Mouse (Mus musculus): ENCODE measurements around the gene Arhgef5. TPM values are rescaled to one million over a fixed set of nuclear protein-coding genes. Genes with fewer than 3 reads are reported as not detected.
A peak's percentile ranks its signal among the peaks of the same experiment; 100 is the strongest.
"Not testable (repeated sequence)": the region's sequence is repeated elsewhere in the genome, so short reads cannot be mapped to it uniquely, and the experiment has no call there.

The Arhgef5 gene
- 1 to 10 TPM; 4.6 to 4.9 TPM for total RNA-seq (2021)
- long read RNA-seq, full-length matches to known transcripts = 1 of 2 reads
- long read RNA-seq, partial matches to known transcripts = 1 of 2 reads
- long read RNA-seq, other reads (novel, unspliced or antisense) = 0 of 2 reads

GRCm38 (mm10) chr6:43265363-43266041 lies at the start of gene Arhgef5:
Gene Arhgef5, plus strand, starts transcription at chr6:43265582.
- peak in 1 of 2 experiments; percentile 21 for DNase-seq (ENCODE audit: low spot score in 2 of 2)

GRCm38 (mm10) chr6:43231255-43231654 lies 34.1 kb upstream of the Arhgef5 start, which contains the start of gene Olfr47:
Gene Olfr47, plus strand, starts transcription at chr6:43231529.
- DNase-seq (ENCODE audit: low spot score in 2 of 2) = not testable (repeated sequence)

- DNase-seq (ENCODE audit: low spot score in 2 of 2) = no peak
Observed at GRCm38 (mm10) chr6:43242061-43242460, 23.3 kb upstream of the Arhgef5 start.

- DNase-seq (ENCODE audit: low spot score in 2 of 2) = no peak
Observed at GRCm38 (mm10) chr6:43247396-43247795, 18.0 kb upstream of the Arhgef5 start.

- no peak for DNase-seq (ENCODE audit: low spot score in 2 of 2)
Observed at GRCm38 (mm10) chr6:43252994-43253393, 12.4 kb upstream of the Arhgef5 start.

GRCm38 (mm10) chr6:43254193-43254926 lies 11.0 kb upstream of the Arhgef5 start:
- no peak for DNase-seq (ENCODE audit: low spot score in 2 of 2)

GRCm38 (mm10) chr6:43260756-43261155 lies 4.6 kb upstream of the Arhgef5 start:
- DNase-seq (ENCODE audit: low spot score in 2 of 2) = no peak

- DNase-seq (ENCODE audit: low spot score in 2 of 2) = no peak
Observed at GRCm38 (mm10) chr6:43266356-43266755, 974 bp downstream of the Arhgef5 start.

GRCm38 (mm10) chr6:43272597-43272996 lies 7.2 kb downstream of the Arhgef5 start:
- DNase-seq (ENCODE audit: low spot score in 2 of 2) = no peak

- DNase-seq (ENCODE audit: low spot score in 2 of 2) = no peak
Observed at GRCm38 (mm10) chr6:43274123-43274522, 8.7 kb downstream of the Arhgef5 start.

GRCm38 (mm10) chr6:43278247-43278646 lies 12.9 kb downstream of the Arhgef5 start:
- no peak for DNase-seq (ENCODE audit: low spot score in 2 of 2)

- DNase-seq (ENCODE audit: low spot score in 2 of 2) = no peak
Observed at GRCm38 (mm10) chr6:43280481-43280880, 15.1 kb downstream of the Arhgef5 start.

GRCm38 (mm10) chr6:43292041-43292440 lies 26.7 kb downstream of the Arhgef5 start:
- no peak for DNase-seq (ENCODE audit: low spot score in 2 of 2)

GRCm38 (mm10) chr6:43292471-43293076 lies 27.2 kb downstream of the Arhgef5 start:
- DNase-seq (ENCODE audit: low spot score in 2 of 2) = no peak

- no peak for DNase-seq (ENCODE audit: low spot score in 2 of 2)
Observed at GRCm38 (mm10) chr6:43293175-43293574, 27.8 kb downstream of the Arhgef5 start.

GRCm38 (mm10) chr6:43295908-43296307 lies 30.5 kb downstream of the Arhgef5 start:
- no peak for DNase-seq (ENCODE audit: low spot score in 2 of 2)

GRCm38 (mm10) chr6:43296798-43297507 lies 31.6 kb downstream of the Arhgef5 start:
- DNase-seq (ENCODE audit: low spot score in 2 of 2) = no peak

- peak in 1 of 2 experiments; percentile 24 for DNase-seq (ENCODE audit: low spot score in 2 of 2)
Observed at GRCm38 (mm10) chr6:43297508-43297850, 32.1 kb downstream of the Arhgef5 start.

GRCm38 (mm10) chr6:43309454-43309853 lies 44.1 kb downstream of the Arhgef5 start, which contains the start of gene Nobox:
Gene Nobox, minus strand, starts transcription at chr6:43309554.
- no peak for DNase-seq (ENCODE audit: low spot score in 2 of 2)

GRCm38 (mm10) chr6:43310071-43310470 lies 44.7 kb downstream of the Arhgef5 start:
- no peak for DNase-seq (ENCODE audit: low spot score in 2 of 2)

- DNase-seq (ENCODE audit: low spot score in 2 of 2) = no peak
Observed at GRCm38 (mm10) chr6:43312546-43312945, 47.2 kb downstream of the Arhgef5 start.

All from layer of hippocampus, postnatal 10 days (tissue).